Mouse (Mus musculus) spleen, adult 2 months (tissue): ENCODE data around the gene Lama4. TPM values are rescaled to one million over a fixed set of nuclear protein-coding genes. Genes with fewer than 3 reads are reported as not detected.

Source experiments
- DNase-seq, 2 experiments: peaks; one replicate each; pipeline versions ENCODE4 v3.0.0 to v3.0.0-alpha.2; 2012 to 2021; ENCODE audit warnings: low spot score in 2 of 2, low read depth in 1 of 2
- H3K27ac ChIP-seq: fragments of 200-500 bp; 2 replicates; pipeline ENCODE4 v1.5.1; 2012; ENCODE audit warnings: low read length, inconsistent platforms; ENCODE audit not compliant: insufficient read depth
- H3K27me3 ChIP-seq: fragments of 200-500 bp; 2 replicates; pipeline ENCODE4 v1.6.1; 2012; ENCODE audit warnings: mild to moderate bottlenecking, moderate library complexity, low read length, inconsistent platforms; ENCODE audit not compliant: control insufficient read depth, insufficient read depth
- H3K36me3 ChIP-seq: fragments of 200-500 bp; 2 replicates; pipeline ENCODE4 v1.6.1; 2012; ENCODE audit warnings: mild to moderate bottlenecking, low read length, inconsistent platforms; ENCODE audit not compliant: control insufficient read depth, insufficient read depth
- H3K4me1 ChIP-seq: fragments of 200-500 bp; 2 replicates; pipeline ENCODE4 v1.6.1; 2011; ENCODE audit warnings: inconsistent platforms; ENCODE audit not compliant: control insufficient read depth, insufficient read depth, insufficient read length
- H3K4me3 ChIP-seq: fragments of 200-500 bp; 2 replicates; pipeline ENCODE4 v1.5.1; 2011; ENCODE audit warnings: mild to moderate bottlenecking, inconsistent platforms; ENCODE audit not compliant: insufficient read depth, insufficient read length; ENCODE audit errors: extremely low read depth
- CTCF ChIP-seq: fragments of 200-500 bp; IDR thresholded peaks from 2 replicates; pipeline ENCODE4 v1.5.1; 2011; ENCODE audit warnings: mild to moderate bottlenecking, inconsistent platforms; ENCODE audit not compliant: insufficient read depth, insufficient read length, insufficient replicate concordance; ENCODE audit errors: extremely low read depth
- POLR2A ChIP-seq: fragments of 200-500 bp; IDR thresholded peaks from 2 replicates; pipeline ENCODE4 v1.6.1; 2011; ENCODE audit warnings: low read depth, low read length, inconsistent platforms
- WGBS: fragments of 180-500 bp; shearing (Covaris S2); methylation state at CpG from one replicate; pipeline ENCODE4 v1.1.7; 2018; 5-methylcytosine and 5-hydroxymethylcytosine counted together
- polyA plus RNA-seq: library from polyadenylated mRNA; depleted of rRNA; stranded (reverse); fragments of >200 nt; gene quantifications from 2 replicates; pipeline ENCODE4 v1.2.3, GENCODE M21; 2012

The Lama4 gene
- polyA plus RNA-seq, 1 experiment = 1.7 TPM

DNA sequence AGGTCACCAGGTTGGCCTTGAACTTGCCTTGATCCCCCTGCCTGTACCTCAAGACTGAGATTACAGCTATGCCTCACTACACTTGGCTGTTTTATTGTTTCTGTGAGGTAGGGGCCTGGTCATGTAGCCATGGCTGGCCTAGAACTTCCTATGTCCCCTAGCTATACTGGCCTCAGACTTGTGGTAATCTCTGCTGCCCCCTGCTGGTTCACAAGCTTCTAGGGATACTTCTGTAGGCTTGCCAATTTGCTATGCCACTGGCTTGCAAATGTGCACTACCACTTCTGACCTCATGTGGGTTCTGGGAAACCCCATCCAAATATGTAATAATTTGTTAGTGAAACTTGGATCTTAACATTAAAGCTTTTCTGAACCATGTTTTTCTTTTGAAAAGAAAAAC is 101.6 kb downstream of the Lama4 start:
- Histone ChIP-seq H3K27ac (no peak overlapping the region), H3K36me3 (no peaks in the 10 kb centered on the region), H3K4me1 (no peaks in the 10 kb centered on the region), H3K4me3 (no peak overlapping the region), H3K27me3 (no peaks in the 10 kb centered on the region)
- TF ChIP-seq CTCF (peak; percentile 22; the same call in 1 of the 2 replicates), POLR2A (no peak)
- DNase-seq = peak; percentile 47 to 56

DNA sequence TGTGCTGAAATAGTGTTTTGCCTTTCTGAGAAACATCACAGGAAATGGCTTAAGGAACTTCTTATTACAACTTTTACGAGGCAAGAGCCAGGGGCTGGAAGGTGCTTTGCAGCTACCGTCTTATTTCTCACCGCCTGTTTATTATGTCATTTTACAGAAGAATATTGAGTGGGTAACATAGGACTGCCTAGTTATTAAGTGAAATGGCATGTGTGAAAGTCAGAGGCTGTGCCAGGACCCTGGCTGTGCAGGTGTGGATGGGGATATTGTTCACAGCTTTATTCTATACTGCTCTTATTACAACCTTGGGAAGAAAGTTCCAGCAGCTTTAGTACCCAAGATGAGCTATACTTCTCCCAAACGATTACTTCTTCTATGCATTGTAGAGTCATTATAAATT is 106.7 kb downstream of the Lama4 start:
- no peak for DNase-seq
- no peak overlapping the region for H3K4me3 ChIP-seq
- no peaks in the 10 kb centered on the region for H3K36me3 ChIP-seq
- H3K4me1 ChIP-seq = no peaks in the 10 kb centered on the region
- WGBS = 71% methylated on average over 4 of the region's 4 CpGs
- no peak overlapping the region for H3K27ac ChIP-seq
- H3K27me3 ChIP-seq = no peaks in the 10 kb centered on the region
- no peak for TF ChIP-seq CTCF
- no peak for TF ChIP-seq POLR2A

DNA sequence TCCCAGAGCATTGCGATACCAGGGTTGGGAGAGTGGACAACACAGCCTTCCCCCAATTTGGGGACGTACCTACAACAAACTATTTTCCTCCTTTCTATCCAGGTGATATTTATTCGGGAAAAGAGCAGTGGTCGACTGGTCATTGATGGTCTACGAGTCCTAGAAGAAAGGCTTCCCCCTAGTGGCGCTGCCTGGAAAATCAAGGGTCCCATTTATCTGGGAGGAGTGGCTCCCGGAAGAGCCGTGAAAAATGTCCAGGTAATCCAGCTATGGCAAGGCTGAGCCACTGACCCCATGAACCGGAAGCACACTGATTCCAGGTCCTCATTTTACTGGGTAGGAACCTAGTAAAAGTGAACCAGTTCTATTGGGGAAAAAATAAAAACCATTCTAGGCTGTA is 131.7 kb downstream of the Lama4 start:
- TF ChIP-seq CTCF = 0 out of 2 replicates have a peak, but pooled peaks have one; percentile 1
- TF ChIP-seq POLR2A = no peak
- WGBS = 86% methylated on average over 9 of the region's 9 CpGs
- Histone ChIP-seq H3K4me3 (no peak overlapping the region), H3K4me1 (no peaks in the 10 kb centered on the region), H3K27ac (no peak overlapping the region), H3K27me3 (no peaks in the 10 kb centered on the region), H3K36me3 (no peaks in the 10 kb centered on the region)
- no peak for DNase-seq

DNA sequence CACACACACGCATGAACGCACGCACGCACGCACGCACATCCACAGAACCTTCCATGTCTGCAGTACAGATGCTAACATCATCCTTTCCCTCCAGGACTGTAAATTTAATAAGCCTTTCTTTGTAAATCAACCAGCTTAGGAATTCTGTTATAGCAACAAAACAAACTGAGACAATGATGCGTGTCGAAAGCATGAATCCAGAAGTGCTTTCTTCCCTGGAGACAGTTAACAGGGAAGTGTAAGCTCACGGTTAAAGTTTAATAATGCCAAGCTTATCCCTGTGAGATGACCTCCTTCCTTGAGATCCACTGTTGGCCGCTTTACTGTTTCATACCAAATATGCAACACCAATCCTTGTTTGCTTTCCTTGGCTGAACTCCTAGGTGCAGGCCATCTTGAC is 133.4 kb downstream of the Lama4 start:
- 94% methylated on average over 10 of the region's 10 CpGs for WGBS

DNA sequence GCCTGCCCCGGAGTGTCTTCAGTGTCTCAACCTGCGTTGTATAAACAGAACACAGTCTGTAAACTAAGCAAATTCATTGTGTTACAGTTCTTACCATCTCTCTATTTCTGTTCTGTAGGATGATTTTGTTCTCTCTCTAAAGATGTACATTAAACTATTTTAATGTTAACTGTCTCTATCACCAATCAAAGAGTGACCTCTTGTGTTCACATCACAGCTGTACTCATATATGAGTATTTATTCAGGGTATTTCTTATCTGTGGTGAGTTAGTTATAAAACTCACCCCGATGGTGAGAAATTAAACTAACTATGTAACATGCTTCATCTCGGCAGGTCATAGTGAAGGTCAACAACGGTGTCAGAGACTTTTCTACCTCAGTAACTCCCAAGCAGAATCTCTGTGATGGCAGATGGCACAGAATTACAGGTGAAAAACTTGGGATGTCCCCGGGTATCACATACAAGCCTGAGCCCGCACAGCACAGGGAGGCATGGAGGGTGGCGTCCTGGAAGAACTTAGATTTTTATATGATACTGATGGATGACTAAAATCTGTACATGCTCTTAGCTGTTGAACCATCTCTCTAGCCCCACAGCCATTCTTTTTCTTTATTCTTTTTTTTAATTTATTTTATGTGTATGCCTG is 139.6 kb downstream of the Lama4 start:
- Histone ChIP-seq H3K36me3 (no peaks in the 10 kb centered on the region), H3K27me3 (no peaks in the 10 kb centered on the region), H3K4me1 (no peaks in the 10 kb centered on the region), H3K4me3 (no peak overlapping the region; the same call in 1 of the 2 replicates), H3K27ac (no peak overlapping the region)
- WGBS = 93% methylated on average over 8 of the region's 8 CpGs
- TF ChIP-seq CTCF (no peak), POLR2A (no peak)
- DNase-seq = no peak

More for the DNA sequence above, 133.4 kb downstream of the Lama4 start:
- Histone ChIP-seq H3K36me3 (no peaks in the 10 kb centered on the region), H3K4me1 (no peaks in the 10 kb centered on the region), H3K27me3 (no peaks in the 10 kb centered on the region), H3K4me3 (no peak overlapping the region), H3K27ac (no peak overlapping the region)
- DNase-seq = no peak
- TF ChIP-seq POLR2A (no peak), CTCF (no peak)

DNA sequence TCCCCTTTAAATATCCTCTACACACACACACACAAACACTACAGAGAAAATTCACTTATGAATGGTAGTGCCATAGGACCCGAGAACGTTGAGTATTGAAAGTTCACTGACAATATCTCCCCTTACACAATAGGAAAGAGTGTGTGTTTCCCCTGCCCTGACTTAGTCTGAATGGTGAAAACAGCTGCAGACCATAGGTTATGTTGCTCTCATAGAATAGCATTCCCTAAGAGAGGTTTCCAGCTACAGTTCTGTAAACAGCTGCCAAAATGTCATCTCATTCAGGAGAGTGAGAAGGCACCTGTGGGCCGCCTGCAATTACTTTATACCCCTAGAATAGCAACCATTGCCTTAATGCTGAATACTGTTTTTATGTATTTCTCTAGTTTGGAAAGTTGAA is 141.1 kb downstream of the Lama4 start:
- no peaks in the 10 kb centered on the region for H3K36me3 ChIP-seq
- H3K4me3 ChIP-seq = no peak overlapping the region
- no peaks in the 10 kb centered on the region for H3K27me3 ChIP-seq
- DNase-seq = no peak
- H3K27ac ChIP-seq = no peak overlapping the region
- no peak for TF ChIP-seq CTCF
- TF ChIP-seq POLR2A = no peak
- WGBS = 86% methylated on average over 3 of the region's 3 CpGs
- H3K4me1 ChIP-seq = no peaks in the 10 kb centered on the region

DNA sequence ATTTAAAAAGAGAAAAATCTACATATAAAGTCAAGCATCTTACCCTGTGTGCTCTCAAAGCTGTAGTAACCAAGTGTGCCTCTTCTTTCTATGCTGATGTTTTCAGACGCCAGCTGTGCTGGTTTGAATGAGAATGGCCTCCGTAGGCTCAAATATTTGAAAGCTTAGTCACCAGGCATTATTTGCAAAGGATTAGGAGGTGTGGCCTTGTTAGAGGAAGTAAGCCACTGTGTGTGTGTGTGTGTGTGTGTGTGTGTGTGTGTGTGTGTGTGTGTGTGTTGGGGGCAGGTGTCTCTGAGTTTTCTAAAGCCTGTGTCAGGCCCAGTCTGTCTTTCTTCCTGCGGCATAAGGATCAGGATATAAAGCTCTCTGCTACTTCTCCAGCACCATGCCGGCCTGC is 141.6 kb downstream of the Lama4 start:
- DNase-seq = no peak
- TF ChIP-seq POLR2A (no peak), CTCF (no peak)
- Histone ChIP-seq H3K27me3 (no peaks in the 10 kb centered on the region), H3K4me3 (no peak overlapping the region), H3K36me3 (no peaks in the 10 kb centered on the region), H3K4me1 (no peaks in the 10 kb centered on the region), H3K27ac (no peak overlapping the region)
- 93% methylated on average over 4 of the region's 4 CpGs for WGBS
